24 mouse cellular contexts compared by ENCODE assay signal in genomic region chr3:3761346-3761745, GRCm38 (mm10).
"Had no signal": no experiment of that assay in that cellular context is flagged by ENCODE, and none has a peak within 500 bp of the region (broad histone marks: within the 10 kb centered on the region; RNA-seq: fewer than 3 reads in every experiment).

No protein-coding gene starts in this region.

- DNase-seq: gastrocnemius, adult 2 months; gastrocnemius, postnatal 10 days; gastrocnemius, postnatal 25 days; heart, adult 18-20 months; heart, postnatal 14 days; heart, postnatal 36 days; kidney, adult 11 months; kidney, adult 2 months; kidney, adult 9 months; kidney, postnatal 14 days; kidney, postnatal 36 days; layer of hippocampus, adult 9-11 months; layer of hippocampus, postnatal 36 days; left cerebral cortex, postnatal 4 days had no signal

- H3K4me3 ChIP-seq: gastrocnemius, adult 2 months; heart, embryonic 13.5 days; heart, embryonic 15.5 days; hindbrain, embryonic 13.5 days; hindbrain, embryonic 15.5 days; kidney, embryonic 15.5 days; limb, embryonic 13.5 days had no signal

- ATAC-seq: hindbrain, postnatal 0 days; intestine, embryonic 16.5 days had no signal

- H3K4me2 ChIP-seq: heart, embryonic 11.5 days; heart, embryonic 13.5 days; heart, embryonic 15.5 days; hindbrain, embryonic 13.5 days; hindbrain, embryonic 15.5 days; kidney, embryonic 15.5 days; limb, embryonic 13.5 days had no signal

- H3K9me3 ChIP-seq: heart, embryonic 13.5 days; heart, embryonic 15.5 days; hindbrain, embryonic 13.5 days; hindbrain, embryonic 15.5 days; kidney, embryonic 15.5 days; limb, embryonic 13.5 days had no signal

- H3K27me3 ChIP-seq: heart, embryonic 13.5 days; heart, embryonic 15.5 days; hindbrain, embryonic 13.5 days; hindbrain, embryonic 15.5 days; kidney, embryonic 15.5 days; limb, embryonic 13.5 days had no signal

- H3K4me1 ChIP-seq: heart, embryonic 13.5 days; heart, embryonic 15.5 days; hindbrain, embryonic 13.5 days; hindbrain, embryonic 15.5 days; kidney, embryonic 15.5 days; limb, embryonic 13.5 days had no signal

- H3K9ac ChIP-seq: heart, embryonic 13.5 days; heart, embryonic 15.5 days; hindbrain, embryonic 13.5 days; hindbrain, embryonic 15.5 days; kidney, embryonic 15.5 days; limb, embryonic 13.5 days had no signal

- H3K36me3 ChIP-seq: heart, embryonic 13.5 days; heart, embryonic 15.5 days; hindbrain, embryonic 13.5 days; hindbrain, embryonic 15.5 days; kidney, embryonic 15.5 days; limb, embryonic 13.5 days had no signal

- H3K27ac ChIP-seq: gastrocnemius, adult 2 months; heart, embryonic 13.5 days; heart, embryonic 15.5 days; hindbrain, embryonic 13.5 days; hindbrain, embryonic 15.5 days; hindbrain, postnatal 0 days; kidney, embryonic 15.5 days; kidney, postnatal 0 days; limb, embryonic 13.5 days had no signal
